Mouse (Mus musculus): Measurements from ENCODE around the gene Ddah2. TPM values are rescaled to one million over a fixed set of nuclear protein-coding genes. Genes with fewer than 3 reads are reported as not detected.

Ddah2 gene
- total RNA-seq, 1 experiment from 2014 or later: 17.8 TPM

GRCm38 (mm10) chr17:35104079-35104478, 45.2 kb downstream of the Ddah2 start:
- no peak for DNase-seq

- DNase-seq: no peak
These were observed 45.9 kb downstream of the Ddah2 start for GRCm38 (mm10) chr17:35104754-35105153.

- DNase-seq: no peak
These were observed 47.0 kb downstream of the Ddah2 start for GRCm38 (mm10) chr17:35105740-35106389.

- DNase-seq: no peak
These were observed 47.7 kb downstream of the Ddah2 start for GRCm38 (mm10) chr17:35106522-35106921.

- DNase-seq: no peak
These were observed 49.3 kb downstream of the Ddah2 start, which contains the start of gene Ly6g5c for GRCm38 (mm10) chr17:35108097-35108496. Gene Ly6g5c, plus strand, starts transcription at chr17:35108279.

Other genes starting within 250 kb of the Ddah2 start
- 45.1 and 45.5 TPM in 2 replicates for gene Stk19, start 222.1 kb upstream of the Ddah2 start, total RNA-seq (2021)
- gene Dxo, start 222.0 kb upstream of the Ddah2 start, total RNA-seq (2021): 54.8 and 65.0 TPM in 2 replicates
- 69.2 and 79.3 TPM in 2 replicates for gene Skiv2l, start 208.8 kb upstream of the Ddah2 start, total RNA-seq (2021)
- 57.9 and 61.6 TPM in 2 replicates for gene Nelfe, start 208.6 kb upstream of the Ddah2 start, total RNA-seq (2021)
- gene Cfb, start 196.5 kb upstream of the Ddah2 start, total RNA-seq (2021): 6.5 and 18.6 TPM in 2 replicates
- gene Zbtb12, start 179.6 kb upstream of the Ddah2 start, total RNA-seq (2021): 15.0 and 22.5 TPM in 2 replicates
- gene Gm20547, start 177.0 kb upstream of the Ddah2 start, total RNA-seq (2021): not detected in 2 replicates
- gene C2, start 160.8 kb upstream of the Ddah2 start, total RNA-seq (2021): 71.7 and 86.4 TPM in 2 replicates
- gene Ehmt2, start 160.6 kb upstream of the Ddah2 start, total RNA-seq (2021): 158 and 186 TPM in 2 replicates
- gene Slc44a4, start 144.6 kb upstream of the Ddah2 start, total RNA-seq (2021): 1.7 and 2.4 TPM in 2 replicates
- gene Neu1, start 127.8 kb upstream of the Ddah2 start, total RNA-seq (2021): 26.1 and 27.6 TPM in 2 replicates
- gene Hspa1b, start 99.8 kb upstream of the Ddah2 start, total RNA-seq (2021): 29.0 and 79.3 TPM in 2 replicates
- not detected in 2 replicates for gene Gm20481, start 89.1 kb upstream of the Ddah2 start, total RNA-seq (2021)
- gene Hspa1a, start 86.9 kb upstream of the Ddah2 start, total RNA-seq (2021): 18.9 and 33.6 TPM in 2 replicates
- gene Hspa1l, start 86.3 kb upstream of the Ddah2 start, total RNA-seq (2021): 0.27 TPM in 1 of 2 replicates, not detected in the other
- 39.6 and 51.2 TPM in 2 replicates for gene Lsm2, start 77.2 kb upstream of the Ddah2 start, total RNA-seq (2021)
- 62.4 and 64.8 TPM in 2 replicates for gene Vars, start 58.0 kb upstream of the Ddah2 start, total RNA-seq (2021)
- gene Vwa7, start 42.5 kb upstream of the Ddah2 start, total RNA-seq (2021): 0.57 and 0.97 TPM in 2 replicates
- gene Sapcd1, start 31.0 kb upstream of the Ddah2 start, total RNA-seq (2021): 0.61 TPM in 1 of 2 replicates, not detected in the other
- 1.3 and 1.6 TPM in 2 replicates for gene Msh5, start 12.3 kb upstream of the Ddah2 start, total RNA-seq (2021)
- gene Clic1, start 9.1 kb upstream of the Ddah2 start, total RNA-seq (2021): 79.7 and 90.5 TPM in 2 replicates
- not detected in 2 replicates for gene Ly6g6c, start 6.4 kb downstream of the Ddah2 start, total RNA-seq (2021)
- gene Mpig6b, start 7.1 kb downstream of the Ddah2 start, total RNA-seq (2021): 0.24 TPM in 1 of 2 replicates, not detected in the other
- not detected in 2 replicates for gene Ly6g6e, start 17.9 kb downstream of the Ddah2 start, total RNA-seq (2021)
- gene Ly6g6d, start 19.0 kb downstream of the Ddah2 start, total RNA-seq (2021): 1.5 and 2.0 TPM in 2 replicates
- gene Ly6g6f, start 26.6 kb downstream of the Ddah2 start, total RNA-seq (2021): not detected in 2 replicates
- 67.1 and 84.9 TPM in 2 replicates for gene Abhd16a, start 30.2 kb downstream of the Ddah2 start, total RNA-seq (2021)
- not detected in 2 replicates for gene Ly6g5c, start 49.2 kb downstream of the Ddah2 start, total RNA-seq (2021)
- 0.30 and 0.81 TPM in 2 replicates for gene Ly6g5b, start 56.4 kb downstream of the Ddah2 start, total RNA-seq (2021)
- 19.0 and 19.4 TPM in 2 replicates for gene Gpank1, start 62.4 kb downstream of the Ddah2 start, total RNA-seq (2021)
- gene Csnk2b, start 63.0 kb downstream of the Ddah2 start, total RNA-seq (2021): 201 and 272 TPM in 2 replicates
- gene D17H6S53E, start 67.3 kb downstream of the Ddah2 start, total RNA-seq (2021): 23.0 and 29.7 TPM in 2 replicates
- 2.9 TPM in 1 of 2 replicates, not detected in the other for gene Apom, start 73.0 kb downstream of the Ddah2 start, total RNA-seq (2021)
- gene Bag6, start 76.1 kb downstream of the Ddah2 start, total RNA-seq (2021): 403 and 461 TPM in 2 replicates
- gene Prrc2a, start 105.9 kb downstream of the Ddah2 start, total RNA-seq (2021): 268 and 310 TPM in 2 replicates
- 2.3 and 3.0 TPM in 2 replicates for gene Aif1, start 117.0 kb downstream of the Ddah2 start, total RNA-seq (2021)
- 5.2 TPM in 1 of 2 replicates, not detected in the other for gene Lst1, start 129.4 kb downstream of the Ddah2 start, total RNA-seq (2021)
- 2.8 and 8.5 TPM in 2 replicates for gene Ltb, start 135.4 kb downstream of the Ddah2 start, total RNA-seq (2021)
- 0.58 and 0.76 TPM in 2 replicates for gene Tnf, start 143.0 kb downstream of the Ddah2 start, total RNA-seq (2021)
- 0.30 TPM in 1 of 2 replicates, not detected in the other for gene Lta, start 146.3 kb downstream of the Ddah2 start, total RNA-seq (2021)
- not detected in 2 replicates for gene Gm16181, start 161.8 kb downstream of the Ddah2 start, total RNA-seq (2021)
- gene Atp6v1g2, start 174.6 kb downstream of the Ddah2 start, total RNA-seq (2021): 8.0 and 8.4 TPM in 2 replicates
- gene Nfkbil1, start 176.8 kb downstream of the Ddah2 start, total RNA-seq (2021): 18.3 and 24.1 TPM in 2 replicates
- 237 and 249 TPM in 2 replicates for gene Ddx39b, start 182.7 kb downstream of the Ddah2 start, total RNA-seq (2021)
- 86.1 and 109 TPM in 2 replicates for gene H2-D1, start 203.7 kb downstream of the Ddah2 start, total RNA-seq (2021)